Mouse (Mus musculus): ENCODE data around the gene Olfr843. TPM values are rescaled to one million over a fixed set of nuclear protein-coding genes. Genes with fewer than 3 reads are reported as not detected.

Olfr843 gene
- polyA plus RNA-seq (2015; fragmentation: Nextera tagmentation; extraction: Ambion mirVana), result not detected in 2 replicates

GRCm38 (mm10) chr9:19251887-19252286 is at the start of gene Olfr843:
Gene Olfr843 (minus strand): TSS chr9:19251987.
- Histone ChIP-seq H3K36me3 (ENCODE audit: insufficient read depth, low read length) (no peaks in the 10 kb centered on the region), H3K27ac (ENCODE audit: low read length) (no peak within 1 kb of the TSS), H3K9ac (replicated peaks; ENCODE audit: low read length) (no peak within 1 kb of the TSS), H3K4me2 (replicated peaks; ENCODE audit: low read depth, low read length) (no peak within 1 kb of the TSS), H3K9me3 (ENCODE audit: low read length) (peaks cover 7% of the 10 kb centered on the region; the same call in 1 of the 2 replicates), H3K4me1 (ENCODE audit: insufficient read depth, low read length) (no peaks in the 10 kb centered on the region), H3K4me3 (ENCODE audit: low read length) (no peak within 1 kb of the TSS), H3K27me3 (ENCODE audit: insufficient read depth, low read length) (no peaks in the 10 kb centered on the region)
- no peak for ATAC-seq (ENCODE audit: low FRiP score, low TSS enrichment)
- WGBS, result 86% methylated on average over 2 of the region's 2 CpGs

Other genes starting within 250 kb of the Olfr843 start
- gene Olfr835, start 219.3 kb downstream of the Olfr843 start, polyA plus RNA-seq (2015; fragmentation: Nextera tagmentation; extraction: Ambion mirVana), result not detected in 2 replicates
- gene Olfr836, start 131.6 kb downstream of the Olfr843 start, polyA plus RNA-seq (2015; fragmentation: Nextera tagmentation; extraction: Ambion mirVana), result not detected in 2 replicates
- gene Olfr837, start 115.7 kb downstream of the Olfr843 start, polyA plus RNA-seq (2015; fragmentation: Nextera tagmentation; extraction: Ambion mirVana), result not detected in 2 replicates
- not detected in 2 replicates for gene Olfr839-ps1, start 74.7 kb downstream of the Olfr843 start, polyA plus RNA-seq (2015; fragmentation: Nextera tagmentation; extraction: Ambion mirVana)
- not detected in 2 replicates for gene Olfr844, start 64.4 kb upstream of the Olfr843 start, polyA plus RNA-seq (2015; fragmentation: Nextera tagmentation; extraction: Ambion mirVana)
- gene Olfr845, start 84.5 kb upstream of the Olfr843 start, polyA plus RNA-seq (2015; fragmentation: Nextera tagmentation; extraction: Ambion mirVana), result not detected in 2 replicates
- gene Olfr846, start 112.0 kb upstream of the Olfr843 start, polyA plus RNA-seq (2015; fragmentation: Nextera tagmentation; extraction: Ambion mirVana), result not detected in 2 replicates
- not detected in 2 replicates for gene Olfr847, start 126.7 kb upstream of the Olfr843 start, polyA plus RNA-seq (2015; fragmentation: Nextera tagmentation; extraction: Ambion mirVana)
- not detected in 2 replicates for gene Olfr849, start 188.3 kb upstream of the Olfr843 start, polyA plus RNA-seq (2015; fragmentation: Nextera tagmentation; extraction: Ambion mirVana)
- not detected in 2 replicates for gene Olfr850, start 226.3 kb upstream of the Olfr843 start, polyA plus RNA-seq (2015; fragmentation: Nextera tagmentation; extraction: Ambion mirVana)
- not detected in 2 replicates for gene Olfr851, start 241.3 kb upstream of the Olfr843 start, polyA plus RNA-seq (2015; fragmentation: Nextera tagmentation; extraction: Ambion mirVana)

Data from kidney, embryonic 16.5 days (tissue).